Mouse (Mus musculus): ENCODE results near the gene Bud31. TPM values are rescaled to one million over a fixed set of nuclear protein-coding genes. Genes with fewer than 3 reads are reported as not detected.
"Not testable (repeated sequence)": the region's sequence is repeated elsewhere in the genome, so short reads cannot be mapped to it uniquely, and the experiment has no call there.

The Bud31 gene
- polyA plus RNA-seq, 1 experiment from 2014 or later = 223 TPM

DNA sequence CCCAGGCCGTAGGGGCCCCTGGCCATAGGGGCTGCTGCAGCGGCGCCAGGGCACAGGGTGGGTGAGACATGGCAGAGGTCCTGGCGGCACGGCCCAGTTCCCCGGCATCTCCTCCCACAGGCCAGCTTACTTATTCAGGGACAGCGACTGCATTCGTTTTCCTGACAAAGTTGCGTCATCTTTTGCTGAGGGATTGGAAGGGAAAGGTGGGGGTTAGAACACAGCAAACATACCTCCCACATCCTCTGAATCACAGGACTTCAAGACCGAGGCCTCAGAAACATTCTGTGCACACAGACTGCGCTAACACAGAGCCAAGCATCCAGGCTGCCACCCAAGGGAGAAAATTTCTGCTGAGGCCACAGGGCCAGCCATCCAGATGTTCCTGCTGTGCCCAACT lies 10.0 kb upstream of the Bud31 start:
- Histone ChIP-seq H3K27me3 (no peaks in the 10 kb centered on the region), H3K4me2 (no peak overlapping the region), H3K9ac (no peak overlapping the region), H3K4me1 (replicated peaks) (no peaks in the 10 kb centered on the region), H3K36me3 (peaks cover 97% of the 10 kb centered on the region), H3K9me3 (no peaks in the 10 kb centered on the region), H3K27ac (replicated peaks) (no peak overlapping the region), H3K4me3 (no peak overlapping the region)
- ATAC-seq (ENCODE audit: low read depth) = no peak
- WGBS = 95% methylated on average over 11 of the region's 11 CpGs

DNA sequence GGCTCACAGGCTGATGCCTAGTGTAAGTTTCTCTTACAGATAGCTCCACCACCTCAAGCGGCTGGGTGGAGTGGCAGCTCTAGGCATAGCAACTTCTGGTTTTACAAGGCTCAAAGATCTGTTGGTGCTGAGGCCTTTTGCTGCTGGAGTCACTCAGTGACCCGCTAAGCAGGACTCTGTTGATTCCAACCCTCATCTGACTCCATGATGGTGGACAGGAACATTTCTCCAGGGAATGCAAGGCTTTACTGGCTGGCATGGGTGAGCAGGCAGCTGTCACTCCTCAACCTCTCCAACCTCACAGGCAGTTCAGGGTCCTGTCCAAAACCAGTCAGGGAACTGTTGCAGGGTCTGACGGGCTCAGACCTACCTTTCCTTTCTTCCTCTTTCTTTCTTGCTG lies 9.2 kb upstream of the Bud31 start:
- H3K4me3 ChIP-seq = no peak overlapping the region
- H3K36me3 ChIP-seq = peaks cover 97% of the 10 kb centered on the region
- H3K4me2 ChIP-seq = no peak overlapping the region
- H3K9ac ChIP-seq = no peak overlapping the region
- no peaks in the 10 kb centered on the region for H3K27me3 ChIP-seq
- H3K4me1 ChIP-seq (replicated peaks) = no peaks in the 10 kb centered on the region
- no peak for ATAC-seq (ENCODE audit: low read depth)
- H3K27ac ChIP-seq (replicated peaks) = no peak overlapping the region
- WGBS = 94% methylated on average over 3 of the region's 3 CpGs
- H3K9me3 ChIP-seq = no peaks in the 10 kb centered on the region

DNA sequence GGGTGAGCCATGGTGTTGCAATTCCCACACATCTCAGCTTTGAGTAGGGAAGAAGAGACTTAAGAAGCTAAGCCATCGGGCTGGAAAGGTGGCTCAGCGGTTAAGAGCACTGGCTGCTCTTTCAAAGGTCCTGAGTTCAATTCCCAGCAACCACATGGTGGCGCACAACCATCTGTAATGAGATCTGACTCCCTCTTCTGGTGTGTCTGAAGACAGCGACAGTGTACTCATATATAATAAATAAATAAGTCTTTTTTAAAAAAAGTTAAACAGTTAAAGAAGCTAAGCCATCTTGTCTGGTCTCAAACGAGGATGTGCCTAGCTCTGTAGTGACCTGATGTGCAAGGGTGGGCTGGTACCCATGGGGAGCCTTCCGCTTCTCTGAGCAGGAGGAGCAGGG lies 6.9 kb upstream of the Bud31 start:
- ATAC-seq (ENCODE audit: low read depth); H3K9ac ChIP-seq; H3K27ac ChIP-seq (replicated peaks); H3K27me3 ChIP-seq; H3K4me2 ChIP-seq; H3K4me3 ChIP-seq; H3K9me3 ChIP-seq: not testable (repeated sequence)
- peaks cover 88% of the 10 kb centered on the region for H3K36me3 ChIP-seq
- peaks cover 14% of the 10 kb centered on the region for H3K4me1 ChIP-seq (replicated peaks)
- 89% methylated on average over 6 of the region's 6 CpGs for WGBS

DNA sequence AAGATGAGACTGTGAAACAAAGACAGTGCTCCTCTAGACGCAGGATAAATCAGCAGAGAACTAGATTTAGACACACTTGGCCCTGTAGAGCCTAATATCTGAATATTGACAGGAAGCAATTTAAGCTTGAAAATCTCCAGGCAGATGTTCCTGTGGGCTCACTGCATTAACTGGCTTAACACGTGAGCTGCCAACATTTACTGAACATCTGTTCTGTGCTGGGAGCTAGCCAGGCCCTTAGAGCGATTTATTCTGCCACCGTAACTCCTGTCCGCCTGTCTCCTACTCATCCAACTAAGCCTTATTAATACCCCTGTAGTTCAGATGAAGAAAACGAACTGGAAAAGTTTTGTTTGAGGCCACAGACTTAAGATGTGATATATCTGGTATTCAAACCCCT lies 1.3 kb upstream of the Bud31 start:
- no peaks in the 10 kb centered on the region for H3K9me3 ChIP-seq
- H3K4me3 ChIP-seq = peak overlapping the region; percentile 98
- peaks cover 35% of the 10 kb centered on the region for H3K4me1 ChIP-seq (replicated peaks)
- H3K4me2 ChIP-seq = peak overlapping the region; percentile 97
- peaks cover 61% of the 10 kb centered on the region for H3K36me3 ChIP-seq
- ATAC-seq (ENCODE audit: low read depth) = no peak
- peak overlapping the region; percentile 94 for H3K9ac ChIP-seq
- WGBS = 16% methylated on average over 6 of the region's 6 CpGs
- no peak overlapping the region for H3K27ac ChIP-seq (replicated peaks)
- no peaks in the 10 kb centered on the region for H3K27me3 ChIP-seq

DNA sequence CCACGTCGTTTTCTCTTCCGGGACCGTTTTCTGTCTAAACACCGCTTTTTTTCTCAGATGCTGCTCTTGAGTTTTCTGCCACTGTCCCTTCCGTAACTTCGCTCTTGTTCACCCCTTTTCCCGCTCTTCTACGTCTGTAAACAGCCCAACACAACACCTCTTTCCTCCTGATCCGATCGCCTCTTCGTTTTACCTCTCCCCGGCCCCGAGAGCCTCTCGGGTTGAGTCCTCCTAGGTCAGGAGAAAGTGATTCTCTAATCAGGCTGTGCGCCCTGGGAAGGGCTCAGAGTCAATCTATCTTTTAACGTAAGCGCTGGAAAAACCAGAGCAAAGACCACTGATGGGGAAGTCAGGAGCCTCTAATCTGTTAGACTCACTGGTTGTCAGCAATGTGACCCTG lies 449 bp downstream of the Bud31 start:
- H3K27ac ChIP-seq (replicated peaks) = peak overlapping the region; percentile 89
- ATAC-seq (ENCODE audit: low read depth) = peak; percentile 7; the same call in 1 of the 2 replicates
- H3K4me1 ChIP-seq (replicated peaks) = peaks cover 35% of the 10 kb centered on the region
- H3K9ac ChIP-seq = peak overlapping the region; percentile 94
- H3K9me3 ChIP-seq = no peaks in the 10 kb centered on the region
- peak overlapping the region; percentile 98 for H3K4me3 ChIP-seq
- peaks cover 61% of the 10 kb centered on the region for H3K36me3 ChIP-seq
- WGBS = 1% methylated on average over 18 of the region's 18 CpGs
- H3K27me3 ChIP-seq = no peaks in the 10 kb centered on the region
- H3K4me2 ChIP-seq = peak overlapping the region; percentile 97

DNA sequence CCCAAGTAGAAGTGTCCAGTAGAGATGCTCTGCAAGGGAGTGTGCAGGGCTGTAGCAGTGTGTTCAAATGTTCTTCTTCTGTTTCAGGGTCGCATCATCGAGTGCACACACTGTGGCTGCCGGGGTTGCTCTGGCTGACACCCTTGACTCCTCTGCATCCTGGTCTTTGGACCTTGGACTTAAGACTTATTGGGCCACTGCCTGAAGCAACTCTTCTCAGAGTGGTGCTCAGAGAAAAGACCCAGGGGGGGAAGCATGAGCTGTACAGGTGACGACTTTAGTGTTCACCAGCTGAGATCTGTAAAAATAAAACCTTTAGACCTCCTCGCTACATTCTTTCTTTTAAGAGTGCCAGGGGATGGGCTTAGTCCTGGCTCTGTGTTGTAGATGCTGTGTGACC lies 7.6 kb downstream of the Bud31 start:
- H3K4me3 ChIP-seq = no peak overlapping the region
- 92% methylated on average over 5 of the region's 5 CpGs for WGBS
- H3K27ac ChIP-seq (replicated peaks) = no peak overlapping the region
- H3K4me1 ChIP-seq (replicated peaks) = no peaks in the 10 kb centered on the region
- peaks cover 100% of the 10 kb centered on the region for H3K36me3 ChIP-seq
- no peak for ATAC-seq (ENCODE audit: low read depth)
- no peaks in the 10 kb centered on the region for H3K9me3 ChIP-seq
- H3K9ac ChIP-seq = no peak overlapping the region
- H3K4me2 ChIP-seq = no peak overlapping the region
- no peaks in the 10 kb centered on the region for H3K27me3 ChIP-seq

DNA sequence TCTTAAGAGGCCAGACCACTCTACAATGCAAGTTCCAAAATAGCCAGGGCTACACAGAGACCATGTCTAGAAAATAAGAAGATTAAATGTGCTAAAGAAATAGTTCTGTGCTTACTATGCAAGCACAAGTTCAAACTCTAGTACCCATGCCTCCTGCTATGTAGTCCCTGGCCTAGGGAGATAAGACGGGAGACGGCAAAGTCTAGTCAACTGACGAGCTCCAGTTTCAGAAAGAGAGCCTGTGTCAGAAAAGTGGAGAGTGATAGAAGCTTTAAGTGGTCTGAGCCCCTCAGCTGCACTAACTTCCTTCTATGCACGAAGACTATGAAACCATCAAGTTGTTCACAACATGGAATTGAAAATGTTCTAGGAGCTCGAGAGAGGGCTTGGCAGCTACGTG lies 9.1 kb downstream of the Bud31 start:
- 87% methylated on average over 6 of the region's 6 CpGs for WGBS
- H3K4me2 ChIP-seq = no peak overlapping the region
- H3K27ac ChIP-seq (replicated peaks) = no peak overlapping the region
- no peak overlapping the region for H3K4me3 ChIP-seq
- no peak overlapping the region for H3K9ac ChIP-seq
- H3K9me3 ChIP-seq = no peaks in the 10 kb centered on the region
- no peak for ATAC-seq (ENCODE audit: low read depth)
- H3K4me1 ChIP-seq (replicated peaks) = no peaks in the 10 kb centered on the region
- peaks cover 99% of the 10 kb centered on the region for H3K36me3 ChIP-seq
- H3K27me3 ChIP-seq = no peaks in the 10 kb centered on the region

DNA sequence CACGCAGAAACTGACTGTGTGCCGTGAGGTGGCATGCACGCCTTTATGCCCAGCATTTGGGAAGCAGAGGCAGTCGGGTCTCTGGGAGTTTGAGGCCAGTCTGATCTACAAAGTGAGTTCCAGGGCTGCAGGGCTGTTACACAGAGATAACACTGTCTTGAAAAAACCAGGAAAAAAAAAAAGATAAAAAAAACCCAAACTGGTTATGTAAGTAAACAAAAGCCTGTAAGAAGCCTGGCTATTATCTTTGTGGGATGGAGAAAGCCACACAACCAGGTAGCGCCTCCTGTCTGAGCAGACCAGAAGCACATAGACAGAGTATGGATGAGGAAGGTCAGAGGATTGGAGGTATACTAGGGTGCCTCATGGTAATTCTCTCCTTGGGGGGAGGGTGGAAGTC lies 12.5 kb downstream of the Bud31 start:
- Histone ChIP-seq H3K9ac (no peak overlapping the region), H3K4me3 (no peak overlapping the region), H3K36me3 (peaks cover 93% of the 10 kb centered on the region), H3K27ac (replicated peaks) (no peak overlapping the region), H3K4me1 (replicated peaks) (no peaks in the 10 kb centered on the region), H3K4me2 (no peak overlapping the region), H3K27me3 (no peaks in the 10 kb centered on the region), H3K9me3 (no peaks in the 10 kb centered on the region)
- no peak for ATAC-seq (ENCODE audit: low read depth)
- 96% methylated on average over 5 of the region's 5 CpGs for WGBS

DNA sequence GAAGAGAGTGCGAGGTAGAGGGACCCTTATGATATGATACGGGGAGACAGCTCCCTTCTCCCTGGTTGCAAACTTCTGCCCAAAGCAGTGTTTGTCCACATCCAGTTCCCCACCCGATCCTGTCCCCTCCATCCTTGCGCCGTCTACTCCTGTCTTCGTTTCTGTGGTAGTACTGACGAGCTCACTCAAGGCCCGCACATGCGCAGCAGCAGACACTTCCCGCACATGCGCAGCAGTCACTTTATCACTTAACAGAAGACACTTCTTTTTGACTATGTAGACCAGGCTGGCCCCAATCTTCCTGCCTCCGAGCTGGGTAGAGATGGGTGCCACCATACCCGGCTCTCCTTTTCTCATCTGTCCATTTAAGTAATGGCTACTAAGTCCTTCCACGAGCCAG lies 21.2 kb downstream of the Bud31 start:
- Histone ChIP-seq H3K9me3 (no peaks in the 10 kb centered on the region), H3K27me3 (no peaks in the 10 kb centered on the region), H3K4me3 (no peak overlapping the region), H3K36me3 (peaks cover 80% of the 10 kb centered on the region), H3K9ac (no peak overlapping the region), H3K4me1 (replicated peaks) (peaks cover 24% of the 10 kb centered on the region), H3K4me2 (no peak overlapping the region), H3K27ac (replicated peaks) (no peak overlapping the region)
- no peak for ATAC-seq (ENCODE audit: low read depth)
- WGBS = 96% methylated on average over 14 of the region's 14 CpGs

DNA sequence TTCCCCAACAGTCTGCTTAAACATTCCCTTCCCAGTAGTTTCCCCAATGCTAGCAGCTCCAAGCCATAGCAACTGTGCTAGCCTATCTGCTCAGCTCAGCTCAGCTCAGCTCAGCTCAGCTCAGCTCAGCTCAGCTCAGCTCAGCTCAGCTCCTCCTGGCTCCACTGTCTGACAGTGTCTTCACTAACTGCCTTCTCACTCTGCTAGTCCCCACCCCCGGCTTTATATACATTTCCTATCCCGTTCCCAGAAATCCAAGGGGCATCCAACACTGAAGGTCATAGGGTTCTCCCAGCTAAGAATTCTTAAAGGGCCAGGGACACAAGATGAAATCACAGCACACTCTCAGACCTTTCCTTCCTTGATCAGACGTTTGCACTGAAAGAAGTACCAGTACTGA lies 24.5 kb downstream of the Bud31 start:
- no peak for ATAC-seq (ENCODE audit: low read depth)
- Histone ChIP-seq H3K27me3 (no peaks in the 10 kb centered on the region), H3K9me3 (no peaks in the 10 kb centered on the region), H3K36me3 (peaks cover 52% of the 10 kb centered on the region), H3K4me1 (replicated peaks) (peaks cover 39% of the 10 kb centered on the region), H3K9ac (no peak overlapping the region), H3K27ac (replicated peaks) (no peak overlapping the region), H3K4me3 (no peak overlapping the region), H3K4me2 (no peak overlapping the region)
- WGBS = 73% methylated on average over 3 of the region's 3 CpGs

DNA sequence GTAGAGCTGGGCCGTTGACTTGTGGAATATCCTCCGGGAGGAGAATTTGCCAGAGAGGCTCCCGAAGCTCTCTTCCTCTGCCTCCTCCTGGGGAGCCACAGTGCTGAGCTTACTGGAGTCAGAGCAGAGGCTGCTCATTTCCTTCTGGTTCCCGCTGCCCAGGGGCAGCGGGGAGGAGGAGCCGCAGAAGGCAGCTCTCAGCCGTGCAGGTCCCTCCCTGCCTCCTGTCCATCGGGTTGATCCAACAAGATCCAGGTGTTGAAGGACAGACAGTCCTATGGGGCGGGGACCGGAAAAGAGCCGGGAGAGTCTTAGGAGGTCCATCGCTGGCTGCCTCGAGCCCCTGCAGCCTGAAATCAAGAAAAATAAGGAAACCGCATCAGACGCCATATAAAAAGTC lies 25.0 kb downstream of the Bud31 start:
- Histone ChIP-seq H3K4me3 (no peak overlapping the region), H3K9ac (no peak overlapping the region), H3K36me3 (peaks cover 50% of the 10 kb centered on the region), H3K27me3 (no peaks in the 10 kb centered on the region), H3K4me1 (replicated peaks) (peaks cover 39% of the 10 kb centered on the region), H3K4me2 (no peak overlapping the region), H3K9me3 (no peaks in the 10 kb centered on the region), H3K27ac (replicated peaks) (no peak overlapping the region)
- WGBS = 91% methylated on average over 15 of the region's 15 CpGs
- no peak for ATAC-seq (ENCODE audit: low read depth)

DNA sequence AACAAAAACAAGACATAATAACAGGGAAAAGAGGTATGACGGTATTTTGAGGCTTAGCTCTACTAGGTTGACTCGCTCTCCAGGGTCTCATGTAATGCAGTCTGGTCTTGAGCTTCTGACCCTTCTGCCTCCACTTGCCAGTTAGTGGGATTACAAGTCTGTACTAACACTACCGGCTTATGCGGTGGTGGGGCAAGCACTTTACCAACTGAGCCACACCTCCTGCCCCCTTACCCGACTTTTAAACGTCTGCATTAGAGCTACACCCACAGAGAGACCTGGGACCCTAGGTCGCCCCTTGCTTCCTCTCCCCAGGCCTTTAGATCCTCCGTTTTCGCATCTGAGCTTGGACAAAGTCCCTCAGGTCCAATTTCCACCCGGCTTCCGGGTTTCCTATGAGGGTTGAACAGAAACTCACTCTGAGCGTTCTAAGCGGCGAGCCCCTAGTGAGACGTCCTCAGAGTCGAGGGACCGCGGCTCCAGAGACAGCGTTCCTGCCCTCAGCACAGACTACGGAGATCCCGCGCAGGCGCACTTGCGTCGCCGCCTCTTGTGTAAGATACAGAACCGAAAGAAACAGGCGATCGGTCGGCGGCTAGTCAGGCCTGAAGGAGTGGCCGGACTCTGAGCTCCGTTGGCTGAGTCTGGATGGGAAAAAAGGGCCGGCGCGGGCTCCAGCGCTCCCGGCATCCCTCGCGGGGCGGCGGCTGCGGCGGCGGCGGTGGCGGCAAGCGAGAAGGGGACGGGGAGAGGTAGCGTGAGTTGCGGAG lies 26.6 kb downstream of the Bud31 start, which contains the start of the genes Ptcd1 and Cpsf4:
TSS of gene Ptcd1 (minus strand) at position 573 of the 770 bp plus-strand sequence.
TSS of gene Cpsf4 (plus strand) at position 678 of the 770 bp plus-strand sequence.
- Histone ChIP-seq H3K9me3 (no peaks in the 10 kb centered on the region), H3K36me3 (peaks cover 50% of the 10 kb centered on the region), H3K4me2 (peak within 1 kb of the TSS; percentile 96), H3K27me3 (no peaks in the 10 kb centered on the region), H3K4me1 (replicated peaks) (peaks cover 39% of the 10 kb centered on the region), H3K27ac (replicated peaks) (peak within 1 kb of the TSS; percentile 83), H3K4me3 (peak within 1 kb of the TSS; percentile 95), H3K9ac (peak within 1 kb of the TSS; percentile 92)
- ATAC-seq (ENCODE audit: low read depth) = peak; percentile 95
- under 1% methylated on average over 51 of the region's 51 CpGs for WGBS

DNA sequence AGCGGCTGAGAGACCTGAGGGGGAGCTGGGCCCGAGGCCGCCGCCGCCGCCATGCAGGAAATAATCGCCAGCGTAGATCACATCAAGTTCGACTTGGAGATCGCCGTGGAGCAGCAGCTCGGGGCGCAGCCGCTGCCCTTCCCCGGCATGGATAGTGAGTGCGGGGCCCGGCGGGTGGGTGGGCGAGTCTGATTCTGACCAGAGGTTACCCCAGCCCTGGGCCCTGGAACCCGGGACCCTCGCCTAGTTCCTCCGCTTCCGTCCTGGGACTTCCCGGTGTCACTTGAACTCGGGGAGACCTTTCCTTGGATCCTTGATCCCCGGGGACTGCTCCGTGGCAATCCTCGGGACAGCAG lies 27.1 kb downstream of the Bud31 start:
- WGBS = under 1% methylated on average over 28 of the region's 28 CpGs
- peak overlapping the region; percentile 83 for H3K27ac ChIP-seq (replicated peaks)
- H3K4me3 ChIP-seq = peak overlapping the region; percentile 95
- H3K36me3 ChIP-seq = peaks cover 51% of the 10 kb centered on the region
- H3K9ac ChIP-seq = peak overlapping the region; percentile 92
- H3K27me3 ChIP-seq = no peaks in the 10 kb centered on the region
- H3K4me1 ChIP-seq (replicated peaks) = peaks cover 39% of the 10 kb centered on the region
- peak overlapping the region; percentile 96 for H3K4me2 ChIP-seq
- H3K9me3 ChIP-seq = no peaks in the 10 kb centered on the region
- ATAC-seq (ENCODE audit: low read depth) = peak; percentile 64

Measured in neural tube, embryonic 13.5 days (tissue).